Mouse (Mus musculus): Measurements from ENCODE around the gene Hcar1.

Gene Hcar1

GRCm38 (mm10) chr5:123879928-123880327 lies at the start of gene Hcar1:
Hcar1 (minus strand) TSS chr5:123880020.
- DNase-seq (ENCODE audit: low read depth, low spot score), result no peak

- no peak for DNase-seq (ENCODE audit: low read depth, low spot score)
Observed at GRCm38 (mm10) chr5:123927118-123927517, 47.3 kb upstream of the Hcar1 start, which contains the start of gene Gm43518. Gm43518 (plus strand) TSS chr5:123927418.

GRCm38 (mm10) chr5:123922112-123922511 lies 42.3 kb upstream of the Hcar1 start:
- no peak for DNase-seq (ENCODE audit: low read depth, low spot score)

- no peak for DNase-seq (ENCODE audit: low read depth, low spot score)
Observed at GRCm38 (mm10) chr5:123914852-123915251, 35.0 kb upstream of the Hcar1 start.

GRCm38 (mm10) chr5:123907631-123907977 lies 27.8 kb upstream of the Hcar1 start:
- no peak for DNase-seq (ENCODE audit: low read depth, low spot score)

- DNase-seq (ENCODE audit: low read depth, low spot score), result peak; percentile 99
Observed at GRCm38 (mm10) chr5:123906976-123907630, 27.3 kb upstream of the Hcar1 start, which contains the start of gene Denr. Denr (plus strand) TSS chr5:123907175.

- no peak for DNase-seq (ENCODE audit: low read depth, low spot score)
Observed at GRCm38 (mm10) chr5:123906146-123906975, 26.5 kb upstream of the Hcar1 start.

GRCm38 (mm10) chr5:123904059-123904672 lies 24.3 kb upstream of the Hcar1 start:
- DNase-seq (ENCODE audit: low read depth, low spot score), result no peak

- no peak for DNase-seq (ENCODE audit: low read depth, low spot score)
Observed at GRCm38 (mm10) chr5:123897352-123897751, 17.5 kb upstream of the Hcar1 start.

- no peak for DNase-seq (ENCODE audit: low read depth, low spot score)
Observed at GRCm38 (mm10) chr5:123896395-123896794, 16.6 kb upstream of the Hcar1 start.

- no peak for DNase-seq (ENCODE audit: low read depth, low spot score)
Observed at GRCm38 (mm10) chr5:123893520-123893919, 13.7 kb upstream of the Hcar1 start.

GRCm38 (mm10) chr5:123891669-123892068 lies 11.8 kb upstream of the Hcar1 start:
- DNase-seq (ENCODE audit: low read depth, low spot score), result no peak

GRCm38 (mm10) chr5:123890987-123891386 lies 11.2 kb upstream of the Hcar1 start:
- no peak for DNase-seq (ENCODE audit: low read depth, low spot score)

GRCm38 (mm10) chr5:123890312-123890711 lies 10.5 kb upstream of the Hcar1 start:
- no peak for DNase-seq (ENCODE audit: low read depth, low spot score)

- no peak for DNase-seq (ENCODE audit: low read depth, low spot score)
Observed at GRCm38 (mm10) chr5:123886365-123886764, 6.5 kb upstream of the Hcar1 start.

- no peak for DNase-seq (ENCODE audit: low read depth, low spot score)
Observed at GRCm38 (mm10) chr5:123884332-123884731, 4.5 kb upstream of the Hcar1 start.

- no peak for DNase-seq (ENCODE audit: low read depth, low spot score)
Observed at GRCm38 (mm10) chr5:123883891-123884290, 4.1 kb upstream of the Hcar1 start.

- DNase-seq (ENCODE audit: low read depth, low spot score), result no peak
Observed at GRCm38 (mm10) chr5:123880778-123881177, 958 bp upstream of the Hcar1 start.

- DNase-seq (ENCODE audit: low read depth, low spot score), result no peak
Observed at GRCm38 (mm10) chr5:123878056-123878455, 1.8 kb downstream of the Hcar1 start.

- no peak for DNase-seq (ENCODE audit: low read depth, low spot score)
Observed at GRCm38 (mm10) chr5:123874177-123874576, 5.6 kb downstream of the Hcar1 start.

- no peak for DNase-seq (ENCODE audit: low read depth, low spot score)
Observed at GRCm38 (mm10) chr5:123869615-123870014, 10.2 kb downstream of the Hcar1 start.

GRCm38 (mm10) chr5:123866457-123866856 lies 13.4 kb downstream of the Hcar1 start:
- DNase-seq (ENCODE audit: low read depth, low spot score), result no peak

Measured in retina, postnatal 7 days (tissue).